Comparison of ENCODE assay signal across 9 mouse cellular contexts in the genomic region with DNA sequence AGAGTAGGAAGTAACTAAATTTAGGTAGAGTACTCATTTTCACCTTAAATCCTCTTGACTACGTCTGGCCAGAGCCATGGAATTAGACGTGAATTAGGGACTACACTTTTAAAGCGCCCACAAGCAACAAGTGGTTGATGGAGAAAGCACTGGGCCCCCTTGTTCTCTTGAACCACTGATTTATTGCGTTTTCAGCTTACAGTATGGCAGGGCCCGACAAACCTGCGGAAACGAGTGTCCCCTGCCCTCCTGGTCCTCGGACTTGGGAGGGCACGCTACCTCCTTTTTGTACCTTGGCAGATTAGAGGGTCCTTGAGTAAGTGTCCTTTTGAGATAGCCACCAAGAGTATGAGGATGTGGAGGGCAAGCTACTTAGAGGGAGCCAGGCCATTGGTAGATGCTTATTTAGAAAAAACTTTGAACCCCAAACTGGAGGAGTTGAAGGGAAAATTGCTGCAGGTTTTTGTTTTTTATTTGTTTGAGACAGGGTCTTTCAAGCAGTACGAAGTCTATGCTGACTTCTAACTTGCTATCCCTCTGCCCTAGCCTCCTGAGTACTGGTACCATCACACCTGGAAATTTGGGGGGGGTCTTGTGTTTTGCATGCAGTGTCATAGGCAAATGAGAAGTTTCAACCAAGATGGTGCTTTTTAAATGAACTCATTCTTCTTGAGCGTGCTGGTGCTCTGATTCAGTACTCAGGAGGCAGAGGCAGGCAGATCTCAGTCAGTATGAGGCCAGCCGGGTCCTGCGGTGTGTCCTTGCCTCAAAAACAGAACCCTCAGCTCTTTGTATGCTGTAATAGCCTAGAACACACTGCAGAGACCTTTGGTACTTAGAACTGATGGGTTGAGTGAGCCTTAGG. TPM values are rescaled to one million over a fixed set of nuclear protein-coding genes. Genes with fewer than 3 reads are reported as not detected.
DNase-seq lines count a peak whose midpoint lies in the region; ATAC-seq and TF ChIP-seq lines count a peak whose summit lies in the region.
"Had no signal": no experiment of that assay in that cellular context is flagged by ENCODE, and none has a peak within 500 bp of the region (broad histone marks: within the 10 kb centered on the region; RNA-seq: fewer than 3 reads in every experiment).

No protein-coding gene starts in this region.

- 17% methylated on average over 13 of the region's 13 CpGs for WGBS in thymus, adult 2 months
- 17% methylated on average over 13 of the region's 13 CpGs for WGBS in liver, embryonic 11.5 days

- H3K9ac ChIP-seq in liver, embryonic 11.5 days (ENCODE audit: low read depth, low read length) = peak overlapping the region; percentile 100

- no peak for ATAC-seq in liver, embryonic 11.5 days (replicated peaks; ENCODE audit: low FRiP score)

- H3K27ac ChIP-seq in thymus, adult 2 months (ENCODE audit: control insufficient read depth, insufficient read depth, low read length) = peak overlapping the region; percentile 91
- H3K27ac ChIP-seq in liver, embryonic 11.5 days (ENCODE audit: low read depth, low read length) = peak overlapping the region; percentile 100

- H3K27me3 ChIP-seq in thymus, adult 2 months (ENCODE audit: control insufficient read depth, insufficient read depth, low read length) = no peaks in the 10 kb centered on the region
- no peaks in the 10 kb centered on the region for H3K27me3 ChIP-seq in liver, embryonic 11.5 days (replicated peaks; ENCODE audit: control insufficient read depth, insufficient read depth, low read length)

- no peaks in the 10 kb centered on the region for H3K9me3 ChIP-seq in liver, embryonic 11.5 days (ENCODE audit: control insufficient read depth, low read length)

- peak; percentile 59 for DNase-seq in cerebellum, adult 9-10 months
- DNase-seq in cerebellum, postnatal 10 days = no peak
- peak; percentile 19 for DNase-seq in thymus, adult 2 months
- DNase-seq in thymus, adult 18-20 months = no peak
- DNase-seq in liver, embryonic 11.5 days (ENCODE audit: low spot score) = no peak
- no peak for DNase-seq in right cerebral cortex, adult 2 months (ENCODE audit: low spot score in 2 of 2)
- no peak for DNase-seq in gastrocnemius, adult 8-10 months (ENCODE audit: low spot score in 2 of 2)
- no peak for DNase-seq in adrenal gland, adult 18-20 months (ENCODE audit: low spot score in 2 of 2)

- TF ChIP-seq CTCF in thymus, adult 2 months (IDR thresholded peaks at IDR 0.05; ENCODE audit: borderline replicate concordance, control insufficient read depth, extremely low read depth, insufficient read depth, low read length, poor library complexity) = no peak

- no peak for TF ChIP-seq POLR2A in thymus, adult 2 months (IDR thresholded peaks at IDR 0.05; ENCODE audit: control insufficient read depth, extremely low read depth, insufficient read depth, low read length, poor library complexity)

- H3K4me1 ChIP-seq in thymus, adult 2 months (replicated peaks; ENCODE audit: control insufficient read depth, insufficient read depth, low read length) = peaks cover 37% of the 10 kb centered on the region
- peaks cover 57% of the 10 kb centered on the region for H3K4me1 ChIP-seq in liver, embryonic 11.5 days (replicated peaks; ENCODE audit: control insufficient read depth, insufficient read depth, low read length)

- no peaks in the 10 kb centered on the region; the same call in 1 of the 2 replicates for H3K36me3 ChIP-seq in thymus, adult 2 months (ENCODE audit: control insufficient read depth, insufficient read depth, low read length)
- H3K36me3 ChIP-seq in liver, embryonic 11.5 days (ENCODE audit: control insufficient read depth, insufficient read depth, low read length) = peaks cover 4% of the 10 kb centered on the region; the same call in 1 of the 2 replicates

- H3K4me3 ChIP-seq in thymus, adult 2 months (ENCODE audit: control insufficient read depth, insufficient read depth, low read length) = peak overlapping the region; percentile 100
- H3K4me3 ChIP-seq in liver, embryonic 11.5 days (ENCODE audit: low read depth, low read length) = peak overlapping the region; percentile 98

- peak overlapping the region; percentile 95 for H3K4me2 ChIP-seq in liver, embryonic 11.5 days

RNA-seq across cellular contexts. Expression of gene Anp32b, which starts 2.4 kb away (rescaled TPM):
- 52.6 and 126 TPM in 2 replicates for polyA plus RNA-seq in thymus, adult 2 months (2012; rRNA removed)
- polyA plus RNA-seq in liver, embryonic 11.5 days (2014; fragmentation: Nextera tagmentation; extraction: Ambion mirVana) = 586 and 618 TPM in 2 replicates
- 10 to 100 TPM; 64.6 to 80.2 (median 70.7) TPM for total RNA-seq in gastrocnemius, adult 8-10 months (2022)
- total RNA-seq in adrenal gland, adult 18-20 months (2021) = 100 to 1,000 TPM in 1 of 2 experiments, 10 to 100 TPM in 1; 90.3 to 111 TPM

RNA-seq across cellular contexts. Expression of gene Nans, which starts 36.0 kb away (rescaled TPM):
- polyA plus RNA-seq in thymus, adult 2 months (2012; rRNA removed) = 52.3 and 53.4 TPM in 2 replicates
- polyA plus RNA-seq in liver, embryonic 11.5 days (2014; fragmentation: Nextera tagmentation; extraction: Ambion mirVana) = 108 and 109 TPM in 2 replicates
- 10 to 100 TPM; 15.3 to 19.1 (median 16.8) TPM for total RNA-seq in gastrocnemius, adult 8-10 months (2022)
- total RNA-seq in adrenal gland, adult 18-20 months (2021) = 10 to 100 TPM; 29.9 to 35.4 TPM

RNA-seq across cellular contexts. Expression of gene Hemgn, which starts 39.8 kb away (rescaled TPM):
- polyA plus RNA-seq in thymus, adult 2 months (2012; rRNA removed) = 0.93 and 1.3 TPM in 2 replicates
- 206 and 233 TPM in 2 replicates for polyA plus RNA-seq in liver, embryonic 11.5 days (2014; fragmentation: Nextera tagmentation; extraction: Ambion mirVana)
- not detected for total RNA-seq in gastrocnemius, adult 8-10 months (2022)
- not detected for total RNA-seq in adrenal gland, adult 18-20 months (2021)
- total RNA-seq: left cerebral cortex, adult 8-10 months had no signal

Comparison
In these comparisons a context has a peak if more than half of its experiments do, and no peak if none do; other contexts are left out.
1. DNase-seq: peak in cerebellum, adult 9-10 months (single experiment) and thymus, adult 2 months (single experiment); none in cerebellum, postnatal 10 days (0 of 2), thymus, adult 18-20 months (0 of 2), liver, embryonic 11.5 days (single experiment), right cerebral cortex, adult 2 months (0 of 2), gastrocnemius, adult 8-10 months (0 of 2) and adrenal gland, adult 18-20 months (0 of 2).